Mouse (Mus musculus) stomach, postnatal 0 days (tissue): Measurements from ENCODE around the gene Hsdl2.

Source experiments
- CTCF ChIP-seq: IDR thresholded peaks from 2 replicates; pipeline ENCODE4 v1.5.1; 2016; ENCODE audit warnings: antibody characterized with exemption, low read depth, mild to moderate bottlenecking, moderate library complexity
- EP300 ChIP-seq: optimal IDR thresholded peaks from 2 replicates; pipeline ENCODE3; 2016; ENCODE audit warnings: antibody characterized with exemption

GRCm38 (mm10) chr4:59572521-59573118 is 8.7 kb upstream of the Hsdl2 start:
- TF ChIP-seq CTCF (no peak), EP300 (no peak)
